Mouse (Mus musculus) urinary bladder, adult 2 months (tissue): Measurements from ENCODE around the gene Ndufv3. TPM values are rescaled to one million over a fixed set of nuclear protein-coding genes. Genes with fewer than 3 reads are reported as not detected.

Experiments used
- DNase-seq: peaks from one replicate; pipeline ENCODE4 v3.0.0; 2022; ENCODE audit warnings: low spot score
- polyA plus RNA-seq: library from polyadenylated mRNA; depleted of rRNA; stranded (reverse); fragments of >200 nt; gene quantifications from 2 replicates; pipeline ENCODE4 v1.2.3, GENCODE M21; 2012; rRNA removed

Ndufv3 gene
- polyA plus RNA-seq, 1 experiment = 219 TPM

DNA sequence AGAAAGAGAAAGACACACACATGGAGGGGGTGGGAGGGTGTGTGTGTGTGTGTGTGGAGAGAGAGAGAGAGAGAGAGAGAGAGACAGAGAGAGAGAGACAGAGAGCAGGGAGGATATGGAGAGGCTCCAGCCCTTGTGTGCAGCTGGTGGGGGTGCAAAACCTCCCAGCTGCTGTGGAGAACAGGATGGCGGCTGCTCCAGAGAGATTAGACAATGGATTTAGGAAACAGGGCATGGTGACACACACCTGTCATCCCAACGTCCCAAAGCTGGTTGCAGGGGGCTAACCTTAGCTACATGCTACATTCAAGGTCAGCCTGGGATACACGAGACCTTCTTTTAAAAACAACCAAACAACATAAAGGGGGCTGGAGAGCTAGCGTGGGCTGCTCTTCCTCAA lies 36.3 kb downstream of the Ndufv3 start:
- no peak for DNase-seq

DNA sequence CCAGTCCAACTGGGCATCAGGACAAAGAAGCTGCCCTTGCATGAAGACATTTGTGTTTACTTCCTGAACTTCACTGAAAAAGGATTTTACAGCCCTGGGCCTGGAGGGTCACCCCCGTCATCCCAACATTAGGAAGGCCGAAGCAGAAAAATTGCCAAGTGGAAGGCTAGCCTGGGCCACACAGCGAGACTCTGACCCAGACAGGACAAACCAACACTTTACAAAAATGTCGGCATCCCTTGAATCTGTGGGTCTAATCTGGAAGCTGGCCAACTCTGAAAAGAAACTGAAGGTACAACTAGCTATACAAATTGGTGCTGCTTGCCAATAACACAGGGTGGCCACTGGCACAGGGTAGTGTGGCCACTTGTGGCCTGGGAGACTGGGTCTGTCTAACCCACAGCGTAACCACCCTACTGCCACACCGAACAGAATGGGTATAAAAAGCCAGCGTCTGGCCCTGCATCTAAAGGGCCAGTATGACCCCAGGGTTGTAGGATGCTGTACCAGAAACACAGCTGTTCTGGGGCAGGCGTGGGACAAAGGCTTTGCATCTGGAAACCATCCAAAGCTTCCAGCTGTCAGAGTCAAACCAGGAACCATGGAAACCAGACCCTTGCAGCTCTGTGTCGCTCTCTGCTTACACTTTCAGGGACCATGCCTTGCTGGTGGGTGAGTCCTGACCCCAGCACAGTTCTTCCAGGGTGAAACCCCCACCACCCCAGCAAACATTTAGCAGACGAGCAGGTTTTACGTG lies 37.4 kb downstream of the Ndufv3 start:
- no peak for DNase-seq

DNA sequence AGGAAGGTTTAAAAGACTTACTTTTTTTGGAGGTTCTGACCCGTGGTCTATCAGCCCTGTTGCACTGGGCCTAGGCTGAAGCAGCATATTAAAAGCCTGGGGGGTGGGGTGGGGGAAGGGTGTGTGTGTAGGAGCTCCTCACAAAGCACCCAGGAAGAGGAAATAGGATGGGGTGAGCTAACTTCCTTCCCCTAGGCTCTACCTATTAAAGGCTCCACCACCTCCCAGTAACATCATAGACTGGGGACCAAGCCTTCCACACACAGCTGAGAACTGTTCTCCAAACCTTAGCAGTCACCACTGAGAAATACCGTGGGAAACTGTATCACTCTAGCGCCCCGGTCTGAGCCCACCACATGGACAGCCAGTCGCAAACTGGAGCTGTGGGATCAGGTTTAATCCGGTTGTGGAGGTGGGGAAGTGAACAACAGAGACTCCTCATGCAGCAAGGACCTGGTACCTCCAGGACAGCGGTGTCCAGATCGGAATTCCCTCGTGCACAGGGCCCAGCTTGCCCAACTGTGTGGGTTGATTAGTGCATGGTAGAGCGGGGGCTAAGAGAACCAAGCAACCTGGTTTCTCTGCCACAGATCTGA lies 38.1 kb downstream of the Ndufv3 start:
- no peak for DNase-seq

DNA sequence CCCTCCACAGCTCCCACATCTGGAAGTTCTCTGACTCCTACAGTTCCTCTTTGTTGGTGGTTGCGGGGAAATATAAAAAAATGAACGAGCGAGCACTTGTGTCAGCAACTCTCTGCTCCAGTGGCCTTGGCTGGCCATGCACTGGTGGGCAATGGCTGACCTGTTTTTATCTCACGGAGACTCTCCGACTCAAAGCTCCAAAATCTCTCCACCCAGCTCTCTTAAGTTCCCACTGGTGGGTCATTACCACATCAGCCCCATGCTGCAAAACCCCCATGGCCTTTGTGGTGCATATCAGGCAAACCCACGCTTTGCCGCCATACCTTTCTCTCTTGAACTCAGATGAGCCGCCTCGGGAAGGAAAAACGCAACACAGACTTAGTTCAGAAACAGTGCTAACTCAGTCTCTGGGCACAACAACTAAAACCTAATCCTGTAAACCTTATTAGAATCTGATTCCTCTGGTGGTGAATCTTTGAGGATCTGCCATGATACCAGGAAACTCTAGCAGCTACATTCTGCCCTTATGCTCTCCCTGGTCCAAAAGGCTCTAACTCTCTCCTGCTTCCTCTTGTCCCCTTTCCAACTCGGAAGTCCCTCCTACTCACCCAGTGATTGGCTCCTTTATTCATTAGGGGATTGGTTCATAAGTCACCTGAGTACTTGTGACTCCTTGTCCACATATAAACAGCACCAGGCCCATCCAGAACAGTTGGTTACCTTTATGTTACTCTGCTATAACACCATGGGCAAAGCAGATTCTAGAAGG lies 39.3 kb downstream of the Ndufv3 start:
- no peak for DNase-seq

DNA sequence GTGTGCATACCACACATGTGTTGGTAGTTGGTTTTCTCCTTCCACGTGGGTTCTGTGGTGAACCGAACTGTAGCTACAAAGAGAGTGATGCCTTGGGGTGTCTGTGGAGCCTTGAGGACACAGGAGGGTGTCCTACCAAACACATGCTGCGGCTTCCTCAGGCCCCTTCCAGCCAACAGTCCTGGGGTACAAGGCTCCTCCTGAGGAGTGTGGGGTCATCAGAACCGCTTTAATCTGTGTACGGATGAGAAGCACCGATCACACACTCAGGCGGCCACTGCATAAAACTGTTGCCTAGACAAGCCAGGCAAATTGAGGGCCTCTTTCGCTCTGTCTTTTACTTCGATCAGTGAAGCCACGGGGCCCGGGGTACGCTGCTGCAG lies 43.7 kb downstream of the Ndufv3 start:
- DNase-seq = peak; percentile 29

DNA sequence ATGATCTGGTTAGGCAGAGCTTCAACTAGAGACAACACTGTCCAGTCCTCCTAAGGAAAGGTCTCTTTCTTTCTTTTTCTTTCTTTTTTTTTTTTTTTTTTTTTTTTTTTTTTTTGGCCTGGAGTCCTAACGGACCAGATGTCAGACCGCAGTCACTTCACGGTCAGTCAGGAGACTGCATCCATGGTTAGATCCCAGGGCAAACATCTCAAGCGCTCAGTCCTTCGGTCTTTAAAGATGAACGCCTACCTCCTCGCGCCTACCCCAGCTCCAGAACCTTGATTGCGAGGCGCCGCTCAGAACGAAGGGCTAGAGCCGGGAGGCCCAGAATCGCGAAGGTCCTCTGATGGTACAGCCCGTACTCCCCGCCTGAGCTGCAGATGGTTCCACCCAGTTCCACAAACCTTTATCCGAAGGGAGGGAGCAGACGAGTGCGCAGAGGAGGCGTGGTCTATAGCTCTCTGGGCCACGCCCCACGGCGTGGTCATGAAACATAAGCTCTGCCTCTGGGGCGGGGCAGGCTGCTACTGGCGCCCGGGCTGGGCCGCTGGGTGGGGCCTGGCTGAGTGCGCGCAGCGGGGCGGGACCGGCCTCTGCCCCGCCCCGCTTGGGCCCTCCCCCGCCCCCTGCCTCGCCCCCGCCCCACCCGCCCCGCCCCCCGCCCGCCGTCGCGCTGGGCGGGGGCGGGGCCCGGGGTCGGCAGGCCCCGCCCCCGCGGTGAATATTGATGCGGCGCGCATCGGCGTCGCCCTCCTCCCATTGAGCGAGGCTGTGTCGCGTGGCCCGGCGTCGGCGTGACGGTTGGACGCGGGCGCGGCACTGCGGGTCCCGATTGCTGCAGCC lies 44.3 kb downstream of the Ndufv3 start, which contains the start of gene Pknox1:
Gene Pknox1, plus strand, starts transcription at position 720 of the 843 bp plus-strand sequence.
- peak; percentile 90 for DNase-seq

DNA sequence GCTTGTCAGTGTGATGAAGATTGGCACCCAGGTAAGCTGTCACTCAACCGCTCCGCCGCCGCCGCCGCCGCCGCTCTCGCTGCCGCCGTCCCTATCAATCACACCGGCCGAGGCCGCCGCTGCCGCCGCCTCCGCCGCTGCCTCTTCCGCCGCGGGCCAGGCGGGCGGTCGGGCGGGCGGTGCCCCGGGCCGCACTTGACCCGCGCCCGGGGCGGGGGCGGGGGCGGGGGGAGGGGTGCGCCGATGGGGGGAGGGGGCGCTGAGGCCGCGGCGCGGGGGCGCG lies 44.9 kb downstream of the Ndufv3 start:
- DNase-seq = no peak

DNA sequence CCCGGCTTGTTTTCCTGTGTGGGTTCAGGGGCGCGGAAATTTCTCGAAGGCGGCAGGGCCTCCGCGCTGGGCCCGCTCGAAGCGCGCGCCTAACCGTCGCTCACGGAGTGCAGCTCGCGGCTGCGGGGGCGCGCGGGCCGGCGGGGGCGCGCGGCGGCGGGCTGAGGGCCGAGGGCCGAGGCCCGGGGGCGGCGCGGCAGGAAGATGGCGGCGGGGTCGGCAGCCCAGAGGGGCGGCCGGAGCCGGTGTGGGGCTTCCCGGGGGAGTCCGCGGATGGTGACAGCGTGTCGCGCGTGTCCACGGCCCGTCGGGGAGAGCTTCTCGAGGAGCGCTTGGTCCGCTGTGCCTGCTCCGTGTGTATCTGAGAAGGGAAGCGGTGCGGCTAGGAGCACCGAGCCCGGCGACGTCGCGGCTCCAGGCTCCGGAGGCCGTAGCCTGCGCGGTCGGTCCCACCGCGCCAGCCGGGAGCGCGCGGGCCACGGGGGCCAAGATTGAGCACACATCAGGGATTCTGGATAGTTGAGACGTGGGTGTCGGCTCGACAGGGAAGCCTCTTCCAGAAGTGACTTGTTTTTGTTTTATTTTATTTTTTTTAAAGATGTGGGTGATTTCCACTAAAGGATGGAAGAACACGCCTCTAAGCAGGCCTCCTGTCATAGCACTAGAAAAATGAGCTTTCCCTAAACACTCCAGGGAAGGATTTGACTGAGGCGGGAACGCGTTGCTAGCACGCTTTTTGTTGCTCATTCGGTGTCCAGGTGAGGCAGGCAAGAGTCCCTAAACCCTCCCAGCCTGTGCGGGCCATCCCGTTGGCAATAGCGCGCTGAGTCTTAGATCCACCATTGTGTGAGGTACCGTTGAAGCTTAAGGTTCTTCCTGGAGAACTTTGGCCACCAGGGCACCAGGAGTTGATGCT lies 45.5 kb downstream of the Ndufv3 start:
- peak; percentile 64 for DNase-seq

DNA sequence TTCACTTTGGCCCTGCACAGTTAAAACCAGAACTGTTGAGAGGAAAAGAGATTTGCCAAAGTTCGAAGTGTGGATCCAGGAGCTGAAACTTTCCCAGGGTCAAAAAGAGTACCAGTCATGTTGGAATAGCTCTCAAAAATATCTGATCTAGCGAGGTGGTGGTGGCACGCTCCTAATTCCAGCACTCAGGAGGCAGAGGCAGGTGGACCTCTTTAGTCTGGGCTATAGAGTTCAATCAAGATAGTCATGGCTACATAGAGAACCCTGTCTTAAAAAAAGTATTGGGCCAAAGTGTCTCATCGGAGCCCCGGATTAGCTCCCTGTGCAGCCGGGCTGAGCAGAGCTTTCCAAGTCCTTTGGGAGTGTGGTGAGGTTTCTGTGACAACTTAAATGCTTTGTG lies 46.4 kb downstream of the Ndufv3 start:
- DNase-seq = no peak

DNA sequence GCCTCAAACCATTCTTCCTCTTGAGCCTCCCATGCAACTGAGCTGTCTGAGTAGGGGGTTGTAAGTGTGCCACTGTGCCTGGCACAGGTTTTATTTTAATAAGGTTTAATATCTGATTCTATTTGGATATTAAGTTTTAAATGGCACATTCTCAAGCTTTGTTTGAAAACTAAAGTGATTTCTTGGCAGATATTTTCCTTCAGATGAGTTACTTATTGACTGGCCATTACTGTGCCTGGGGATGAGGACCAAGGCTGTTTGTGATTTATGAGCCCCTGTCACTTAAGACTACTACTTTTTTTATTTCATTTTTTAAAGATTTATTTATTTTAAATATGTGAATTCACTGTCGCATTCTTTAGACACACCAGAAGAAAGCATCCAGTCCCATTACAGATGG lies 49.8 kb downstream of the Ndufv3 start:
- DNase-seq = no peak

DNA sequence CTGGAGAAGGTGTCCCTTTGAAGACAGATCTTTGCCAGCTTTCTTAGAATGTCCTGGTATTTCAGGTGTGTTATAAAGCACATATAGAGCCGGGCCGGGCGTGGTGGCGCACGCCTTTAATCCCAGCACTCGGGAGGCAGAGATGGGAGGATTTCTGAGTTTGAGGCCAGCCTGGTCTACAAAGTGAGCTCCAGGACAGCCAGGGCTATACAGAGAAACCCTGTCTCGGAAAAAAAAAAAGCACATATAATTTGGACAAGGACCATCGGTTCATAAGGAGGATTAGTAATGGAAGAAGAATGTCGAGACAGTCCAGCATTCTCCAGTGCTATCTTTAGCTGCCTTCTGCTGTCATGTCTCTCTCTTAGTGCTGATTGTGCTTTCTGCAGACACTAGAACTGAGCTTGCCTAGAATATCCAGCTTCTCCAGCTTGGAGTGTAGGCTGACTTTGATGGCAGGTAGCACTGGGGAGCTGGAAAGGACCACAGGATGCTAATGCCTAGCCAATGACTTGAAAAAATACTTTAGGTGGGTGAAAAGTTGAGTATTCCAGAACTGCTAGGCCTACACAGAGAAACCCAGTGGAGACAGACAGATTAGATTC lies 50.5 kb downstream of the Ndufv3 start:
- no peak for DNase-seq

DNA sequence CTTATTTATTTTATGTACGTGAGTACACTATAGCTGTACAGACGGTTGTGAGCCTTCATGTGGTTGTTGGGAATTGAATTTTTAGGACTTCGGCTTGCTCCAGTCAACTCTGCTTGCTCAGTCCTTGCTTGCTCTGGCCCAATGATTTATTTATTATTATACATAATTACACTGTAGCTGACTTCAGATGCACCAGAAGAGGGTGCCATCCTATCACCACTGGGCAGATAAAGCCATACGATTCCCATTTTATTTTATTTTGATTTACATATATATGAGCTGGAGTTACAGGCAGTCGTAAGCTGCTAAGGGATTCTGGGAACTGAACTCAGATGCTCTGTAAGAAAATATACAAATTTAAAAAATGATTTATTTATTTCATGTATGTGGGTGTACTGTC lies 51.8 kb downstream of the Ndufv3 start:
- DNase-seq = no peak

DNA sequence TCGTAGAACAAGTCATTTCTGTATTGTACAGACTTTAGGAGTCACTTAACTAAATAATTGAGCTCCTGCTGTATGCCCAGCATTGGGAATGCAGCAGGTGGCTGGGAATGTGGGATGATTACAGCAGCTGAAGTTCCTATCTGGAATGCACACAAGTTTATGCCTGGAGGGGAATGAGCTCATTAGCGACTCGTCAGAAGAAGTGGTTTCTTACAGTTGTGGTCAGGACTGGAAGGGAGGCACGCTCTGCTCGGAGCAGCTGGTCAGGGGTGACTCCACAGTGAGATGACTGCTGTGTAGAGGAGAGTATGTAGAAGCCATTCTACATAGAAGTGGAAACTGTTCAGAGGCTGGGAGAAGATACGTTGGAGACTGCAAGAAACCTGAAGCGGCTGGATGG lies 54.7 kb downstream of the Ndufv3 start:
- no peak for DNase-seq

DNA sequence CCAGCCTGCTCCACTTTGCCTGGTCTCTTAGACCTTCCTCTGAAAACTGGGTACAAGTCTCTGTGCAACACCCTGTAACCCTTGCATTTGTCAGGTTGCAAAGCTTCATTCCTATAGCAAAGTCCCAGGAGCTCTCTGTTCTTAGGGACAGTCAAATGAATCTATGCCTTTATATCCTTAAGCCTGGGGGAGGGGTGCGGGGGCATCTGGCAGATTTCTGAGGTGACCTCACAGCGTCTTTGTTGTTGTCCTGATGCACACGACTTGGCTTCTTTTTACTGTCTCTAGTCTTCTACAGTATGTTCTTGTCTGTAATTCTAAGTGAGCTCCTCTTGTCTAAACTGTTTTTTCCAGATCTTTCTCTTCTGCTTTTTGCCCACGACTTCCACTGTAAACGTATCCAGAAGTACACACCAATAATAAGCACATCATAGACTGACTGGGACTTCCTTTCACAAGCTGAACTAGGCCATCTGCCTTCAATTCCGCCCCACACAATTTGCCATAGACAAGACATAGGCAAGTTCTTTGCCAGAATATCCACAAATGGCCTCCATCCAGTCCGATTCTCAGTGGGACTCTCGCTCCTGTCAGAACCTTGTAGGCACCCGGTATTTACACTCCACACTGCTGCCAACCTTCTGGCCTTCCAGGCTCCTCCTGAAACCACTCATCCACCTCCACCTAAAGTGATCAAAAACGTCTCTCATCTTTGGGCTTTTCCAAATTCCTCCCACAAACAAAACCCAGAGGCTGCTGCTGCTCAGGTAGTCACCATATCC lies 56.7 kb downstream of the Ndufv3 start:
- DNase-seq = no peak

DNA sequence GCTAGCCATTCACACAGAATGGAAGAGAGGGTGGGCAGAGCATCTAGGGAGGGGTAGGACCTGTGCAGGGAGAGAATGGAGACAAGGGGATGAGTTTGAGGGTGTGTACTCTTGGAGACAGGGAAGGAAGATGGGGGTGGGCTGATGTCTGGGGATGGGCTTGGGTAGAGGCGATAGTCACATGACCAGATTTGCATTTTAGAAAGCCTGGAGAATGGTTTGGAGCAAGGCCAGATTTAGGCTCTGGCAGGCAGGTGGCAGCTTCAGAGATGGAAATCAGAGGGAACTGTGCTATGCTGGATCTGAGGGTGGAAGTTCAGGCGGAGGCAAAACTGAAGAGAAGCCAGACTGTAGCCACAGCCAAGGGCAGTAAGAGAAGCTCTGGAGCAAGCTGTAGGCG lies 60.4 kb downstream of the Ndufv3 start:
- no peak for DNase-seq

Other genes with a start within 250 kb of the Ndufv3 start
- gene Rsph1, start 242.7 kb upstream of the Ndufv3 start, polyA plus RNA-seq = 1.2 and 2.2 TPM in 2 replicates
- 10.6 and 11.7 TPM in 2 replicates for gene Slc37a1, start 233.3 kb upstream of the Ndufv3 start, polyA plus RNA-seq
- 33.1 and 35.0 TPM in 2 replicates for gene Pde9a, start 133.9 kb upstream of the Ndufv3 start, polyA plus RNA-seq
- 20.5 and 26.7 TPM in 2 replicates for gene Wdr4, start 135 bp upstream of the Ndufv3 start, polyA plus RNA-seq
- 21.4 and 23.1 TPM in 2 replicates for gene Pknox1, start 44.6 kb downstream of the Ndufv3 start, polyA plus RNA-seq
- gene Cbs, start 117.1 kb downstream of the Ndufv3 start, polyA plus RNA-seq = 0.88 and 1.4 TPM in 2 replicates
- 141 and 160 TPM in 2 replicates for gene U2af1, start 138.8 kb downstream of the Ndufv3 start, polyA plus RNA-seq
- gene Cryaa, start 157.7 kb downstream of the Ndufv3 start, polyA plus RNA-seq = not detected in 2 replicates